Mouse (Mus musculus): ENCODE measurements around the gene Zmynd8. TPM values are rescaled to one million over a fixed set of nuclear protein-coding genes. Genes with fewer than 3 reads are reported as not detected.

The Zmynd8 gene
- polyA plus RNA-seq, 1 experiment from 2014 or later = 64.7 TPM

GRCm38 (mm10) chr2:165861683-165862594 is 36.9 kb downstream of the Zmynd8 start:
- Histone ChIP-seq H3K9ac (no peak overlapping the region), H3K9me3 (no peaks in the 10 kb centered on the region), H3K27ac (no peak overlapping the region), H3K4me1 (replicated peaks) (peaks cover 52% of the 10 kb centered on the region), H3K4me3 (replicated peaks) (no peak overlapping the region), H3K4me2 (replicated peaks) (no peak overlapping the region), H3K36me3 (no peaks in the 10 kb centered on the region; the same call in 1 of the 2 replicates), H3K27me3 (replicated peaks) (no peaks in the 10 kb centered on the region)
- no peak for ATAC-seq
- 78% methylated on average over 26 of the region's 26 CpGs for WGBS

GRCm38 (mm10) chr2:165860962-165861682 is 37.7 kb downstream of the Zmynd8 start:
- WGBS = 94% methylated on average over 20 of the region's 20 CpGs
- H3K4me1 ChIP-seq (replicated peaks) = peaks cover 55% of the 10 kb centered on the region

GRCm38 (mm10) chr2:165860447-165860846 is 38.4 kb downstream of the Zmynd8 start:
- WGBS = 95% methylated on average over 6 of the region's 6 CpGs
- no peak overlapping the region for H3K4me3 ChIP-seq (replicated peaks)
- H3K27ac ChIP-seq = peak overlapping the region; percentile 97; the same call in 1 of the 2 replicates
- H3K9me3 ChIP-seq = no peaks in the 10 kb centered on the region
- peaks cover 58% of the 10 kb centered on the region for H3K4me1 ChIP-seq (replicated peaks)
- ATAC-seq = no peak
- H3K36me3 ChIP-seq = no peaks in the 10 kb centered on the region; the same call in 1 of the 2 replicates
- H3K4me2 ChIP-seq (replicated peaks) = no peak overlapping the region
- no peak overlapping the region for H3K9ac ChIP-seq
- H3K27me3 ChIP-seq (replicated peaks) = no peaks in the 10 kb centered on the region

More at GRCm38 (mm10) chr2:165860962-165861682, 37.7 kb downstream of the Zmynd8 start:
- no peak for ATAC-seq
- H3K27me3 ChIP-seq (replicated peaks) = no peaks in the 10 kb centered on the region
- H3K27ac ChIP-seq = no peak overlapping the region
- H3K36me3 ChIP-seq = no peaks in the 10 kb centered on the region; the same call in 1 of the 2 replicates
- H3K9ac ChIP-seq = no peak overlapping the region
- no peak overlapping the region for H3K4me3 ChIP-seq (replicated peaks)
- no peak overlapping the region for H3K4me2 ChIP-seq (replicated peaks)
- H3K9me3 ChIP-seq = no peaks in the 10 kb centered on the region

DNA sequence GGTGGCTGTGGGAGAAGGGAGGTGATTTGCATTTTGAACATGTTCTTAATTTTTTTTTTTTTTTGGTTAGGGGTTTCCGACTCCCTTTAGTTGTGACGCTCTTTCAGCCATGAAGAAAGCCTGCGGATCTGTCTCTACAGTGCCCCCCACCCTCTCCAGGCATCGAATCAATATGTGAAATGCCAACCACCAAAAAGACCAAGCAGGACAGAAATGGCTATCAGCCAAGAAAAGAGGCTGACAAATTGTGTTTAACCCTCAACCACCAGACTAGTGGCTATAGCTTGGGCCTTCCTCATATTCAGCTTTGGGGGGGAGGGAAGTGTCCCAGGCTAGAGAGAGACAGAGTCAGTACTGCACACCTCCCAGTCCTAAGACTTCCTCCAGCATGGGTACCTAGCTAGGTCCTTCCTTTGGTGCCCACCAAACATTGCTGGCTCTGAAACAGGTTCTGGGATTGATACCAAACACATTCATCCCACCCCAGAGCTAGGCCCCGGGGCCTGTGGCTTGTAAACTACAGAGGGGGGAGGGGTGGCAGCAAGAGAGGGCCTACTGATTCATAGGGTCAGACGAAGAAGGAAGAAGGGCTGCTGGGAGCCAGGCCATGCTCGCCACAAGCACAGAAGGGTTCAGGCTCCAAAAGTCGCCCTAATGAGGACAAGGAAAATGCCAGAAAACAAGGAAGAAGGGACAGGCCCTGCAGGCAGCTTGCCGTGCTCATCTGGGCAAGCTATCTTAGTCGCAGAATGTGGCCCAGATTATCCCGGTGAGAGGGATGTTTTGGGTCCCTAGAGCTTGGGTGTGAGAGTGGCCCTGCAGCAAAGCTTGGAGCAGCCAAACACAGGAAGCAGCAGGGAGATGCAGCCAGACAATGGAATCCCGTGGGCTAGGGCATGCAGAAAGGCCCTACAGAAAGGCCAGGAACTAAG is 40.1 kb downstream of the Zmynd8 start:
- H3K27ac ChIP-seq = peak overlapping the region; percentile 97
- no peak for ATAC-seq
- H3K9ac ChIP-seq = peak overlapping the region; percentile 33
- H3K9me3 ChIP-seq = no peaks in the 10 kb centered on the region
- peaks cover 64% of the 10 kb centered on the region for H3K4me1 ChIP-seq (replicated peaks)
- H3K36me3 ChIP-seq = no peaks in the 10 kb centered on the region
- WGBS = 13% methylated on average over 12 of the region's 12 CpGs
- no peaks in the 10 kb centered on the region for H3K27me3 ChIP-seq (replicated peaks)
- peak overlapping the region; percentile 27 for H3K4me3 ChIP-seq (replicated peaks)
- peak overlapping the region; percentile 56 for H3K4me2 ChIP-seq (replicated peaks)

GRCm38 (mm10) chr2:165857841-165858426 is 40.9 kb downstream of the Zmynd8 start:
- ATAC-seq = peak; percentile 75
- no peaks in the 10 kb centered on the region for H3K27me3 ChIP-seq (replicated peaks)
- peak overlapping the region; percentile 27 for H3K4me3 ChIP-seq (replicated peaks)
- 2% methylated on average over 22 of the region's 22 CpGs for WGBS
- H3K4me1 ChIP-seq (replicated peaks) = peaks cover 62% of the 10 kb centered on the region
- no peaks in the 10 kb centered on the region for H3K36me3 ChIP-seq
- H3K27ac ChIP-seq = peak overlapping the region; percentile 97
- peak overlapping the region; percentile 56 for H3K4me2 ChIP-seq (replicated peaks)
- peak overlapping the region; percentile 39; the same call in 1 of the 2 replicates for H3K9ac ChIP-seq
- no peaks in the 10 kb centered on the region for H3K9me3 ChIP-seq

GRCm38 (mm10) chr2:165857395-165857831 is 41.4 kb downstream of the Zmynd8 start:
- H3K9ac ChIP-seq = peak overlapping the region; percentile 39
- 11% methylated on average over 4 of the region's 4 CpGs for WGBS
- no peaks in the 10 kb centered on the region for H3K36me3 ChIP-seq
- ATAC-seq = peak; percentile 67
- no peaks in the 10 kb centered on the region for H3K27me3 ChIP-seq (replicated peaks)
- H3K4me2 ChIP-seq (replicated peaks) = peak overlapping the region; percentile 56
- peak overlapping the region; percentile 27 for H3K4me3 ChIP-seq (replicated peaks)
- H3K4me1 ChIP-seq (replicated peaks) = peaks cover 62% of the 10 kb centered on the region
- peak overlapping the region; percentile 97 for H3K27ac ChIP-seq
- no peaks in the 10 kb centered on the region for H3K9me3 ChIP-seq

DNA sequence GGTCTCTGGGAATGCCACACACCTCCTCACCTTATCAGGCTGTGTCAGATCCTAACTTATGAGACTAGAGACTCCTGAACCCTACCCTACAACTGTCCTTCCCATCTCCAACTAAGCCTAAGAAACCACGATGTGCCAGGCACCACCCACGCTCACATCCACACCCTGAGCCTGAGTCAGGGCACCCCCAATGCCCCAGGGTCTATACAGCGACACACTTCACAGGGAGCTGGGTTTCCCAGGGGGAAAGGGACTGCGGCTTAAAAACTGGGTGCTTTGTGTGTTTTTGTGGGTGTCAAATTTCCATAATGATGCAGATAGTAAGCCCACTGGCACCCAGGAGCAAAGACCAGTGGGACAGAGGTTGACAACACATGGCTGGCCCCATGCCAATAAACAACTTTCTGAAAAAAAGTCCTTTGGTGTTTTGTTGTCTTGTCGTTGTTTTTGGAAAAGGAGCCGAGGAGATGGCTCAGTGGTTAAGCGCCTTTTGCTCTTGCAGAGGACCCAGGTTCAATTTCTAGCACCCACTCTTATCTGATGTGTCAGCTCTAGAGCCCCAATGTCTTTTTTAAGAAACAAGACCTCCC is 42.1 kb downstream of the Zmynd8 start:
- no peak overlapping the region for H3K9ac ChIP-seq
- WGBS = 62% methylated on average over 7 of the region's 7 CpGs

DNA sequence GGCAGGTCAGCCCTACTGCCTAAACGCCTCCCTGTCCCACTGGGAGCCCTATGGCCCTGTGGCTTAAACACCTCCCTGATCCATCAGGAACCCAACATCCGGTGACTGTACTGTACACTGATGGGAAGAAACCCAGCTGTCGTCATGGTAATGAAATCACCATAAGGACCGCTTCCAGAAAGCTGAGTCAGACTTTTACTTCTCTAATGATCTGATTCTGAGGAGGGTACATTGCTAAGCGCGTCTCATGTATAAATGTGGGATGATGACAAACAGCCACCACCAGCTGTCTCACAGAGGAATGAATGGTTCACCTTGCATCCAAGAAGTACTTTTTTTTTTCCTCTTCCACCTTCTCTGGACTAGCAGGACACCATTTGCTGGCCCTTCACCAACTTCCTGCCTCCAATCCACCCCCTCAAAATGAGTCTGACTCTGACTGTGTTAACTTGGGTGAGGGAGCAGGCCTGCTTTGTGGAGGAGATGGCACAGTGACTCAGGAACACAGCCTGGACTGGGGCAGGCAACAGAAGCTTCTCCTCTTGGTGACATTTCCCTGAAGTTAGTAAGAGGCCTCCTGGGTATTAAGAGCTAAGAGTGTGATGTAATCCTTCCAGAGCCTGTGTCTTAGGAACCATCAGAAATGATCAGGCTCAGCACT is 43.0 kb downstream of the Zmynd8 start:
- Histone ChIP-seq H3K4me2 (replicated peaks) (no peak overlapping the region), H3K4me3 (replicated peaks) (no peak overlapping the region), H3K36me3 (peaks cover 4% of the 10 kb centered on the region), H3K27ac (peak overlapping the region; percentile 97), H3K4me1 (replicated peaks) (peaks cover 74% of the 10 kb centered on the region), H3K9me3 (no peaks in the 10 kb centered on the region), H3K27me3 (replicated peaks) (no peaks in the 10 kb centered on the region), H3K9ac (no peak overlapping the region)
- ATAC-seq = no peak
- 29% methylated on average over 6 of the region's 6 CpGs for WGBS

More for the DNA sequence above, 42.1 kb downstream of the Zmynd8 start:
- no peaks in the 10 kb centered on the region for H3K27me3 ChIP-seq (replicated peaks)
- no peak for ATAC-seq
- H3K9me3 ChIP-seq = no peaks in the 10 kb centered on the region
- peak overlapping the region; percentile 56; the same call in 1 of the 2 replicates for H3K4me2 ChIP-seq (replicated peaks)
- H3K36me3 ChIP-seq = peaks cover 3% of the 10 kb centered on the region; the same call in 1 of the 2 replicates
- peak overlapping the region; percentile 97 for H3K27ac ChIP-seq
- no peak overlapping the region for H3K4me3 ChIP-seq (replicated peaks)
- H3K4me1 ChIP-seq (replicated peaks) = peaks cover 66% of the 10 kb centered on the region

DNA sequence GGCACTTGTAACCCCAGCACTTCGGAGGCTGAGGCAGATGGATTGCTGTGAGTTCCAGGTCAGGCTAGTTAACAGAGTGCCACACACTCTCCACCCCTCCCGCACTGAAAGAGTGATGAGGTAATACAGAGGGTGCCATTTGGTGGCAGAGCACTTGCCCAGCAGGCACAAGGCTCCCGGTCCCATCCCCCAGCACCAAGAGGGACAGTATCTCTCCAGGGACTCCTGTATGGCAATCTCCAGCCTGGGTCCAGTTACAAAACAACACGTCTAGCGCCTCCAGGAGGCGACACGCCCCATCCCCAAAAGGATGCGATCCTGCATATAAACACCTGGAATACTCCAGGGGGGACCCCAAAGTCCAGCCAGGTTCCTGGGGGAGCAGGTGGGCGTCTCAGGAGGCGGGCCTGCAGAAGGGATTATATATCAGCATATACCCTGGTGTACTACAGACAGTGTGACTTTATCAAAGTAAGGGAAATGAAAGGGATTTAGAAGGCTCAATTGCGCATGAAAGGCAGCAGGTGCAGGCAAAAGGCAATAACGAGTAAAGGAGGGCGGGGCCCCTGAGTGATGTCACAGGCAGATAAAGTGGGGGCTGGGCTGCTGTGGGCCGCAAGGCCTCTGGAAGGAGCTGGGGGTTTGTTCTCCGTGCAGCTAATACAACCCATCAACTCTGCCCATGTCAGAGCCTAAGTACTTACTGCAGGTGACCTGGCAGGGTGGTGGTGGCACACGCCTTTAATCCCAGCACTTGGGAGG is 44.4 kb downstream of the Zmynd8 start:
- peaks cover 67% of the 10 kb centered on the region for H3K4me1 ChIP-seq (replicated peaks)
- H3K9ac ChIP-seq = no peak overlapping the region
- peak overlapping the region; percentile 33 for H3K27ac ChIP-seq
- peak overlapping the region; percentile 15 for H3K4me2 ChIP-seq (replicated peaks)
- H3K27me3 ChIP-seq (replicated peaks) = no peaks in the 10 kb centered on the region
- peak; percentile 20; the same call in 1 of the 2 replicates for ATAC-seq
- H3K4me3 ChIP-seq (replicated peaks) = no peak overlapping the region
- no peaks in the 10 kb centered on the region for H3K9me3 ChIP-seq
- 44% methylated on average over 16 of the region's 16 CpGs for WGBS
- H3K36me3 ChIP-seq = peaks cover 8% of the 10 kb centered on the region
